Mouse (Mus musculus) MEL (cell line): Measurements from ENCODE around the gene Tjp1.

ENCODE experiments used
- CTCF ChIP-seq, 3 experiments: IDR thresholded peaks in 2 of 3; conservative IDR thresholded peaks in 1 of 3; 2 replicates each; pipeline ENCODE4 v1.5.1; 2011 to 2012; ENCODE audit warnings: low read length in 3 of 3, low read depth in 2 of 3, mild to moderate bottlenecking in 2 of 3, improper control_type of control experiment in 1 of 3, inconsistent platforms in 1 of 3, mixed read lengths in 1 of 3, moderate library complexity in 1 of 3; ENCODE audit not compliant: control insufficient read depth in 1 of 3, insufficient read depth in 1 of 3, poor library complexity in 1 of 3, severe bottlenecking in 1 of 3
- EP300 ChIP-seq, 2 experiments: IDR thresholded peaks; 2 replicates each; pipeline ENCODE4 v1.6.1; 2011; ENCODE audit warnings: improper control_type of control experiment in 2 of 2, low read length in 2 of 2, low read depth in 1 of 2, mild to moderate bottlenecking in 1 of 2
- HCFC1 ChIP-seq: IDR thresholded peaks from 2 replicates; pipeline ENCODE4 v1.6.1; 2012; ENCODE audit warnings: low read depth, mild to moderate bottlenecking, inconsistent platforms, low read length, improper control_type of control experiment, moderate library complexity
- MAFK ChIP-seq: IDR thresholded peaks from 2 replicates; pipeline ENCODE4 v1.6.1; 2011; ENCODE audit warnings: low read depth, mild to moderate bottlenecking, low read length, improper control_type of control experiment, borderline replicate concordance
- MEF2A ChIP-seq: IDR thresholded peaks from 2 replicates; pipeline ENCODE4 v1.6.1; 2014; ENCODE audit warnings: low read depth, mild to moderate bottlenecking, inconsistent platforms, low read length, improper control_type of control experiment; ENCODE audit not compliant: poor library complexity, insufficient replicate concordance, severe bottlenecking; ENCODE audit errors: extremely low read depth
- MYC ChIP-seq: IDR thresholded peaks from 2 replicates; pipeline ENCODE4 v1.6.1; 2011; ENCODE audit warnings: low read depth, mild to moderate bottlenecking, low read length, improper control_type of control experiment, moderate library complexity
- POLR2A ChIP-seq, 2 experiments: IDR thresholded peaks; 2 replicates each; pipeline ENCODE4 v1.6.1; 2011 to 2012; ENCODE audit warnings: low read length in 2 of 2, mild to moderate bottlenecking in 2 of 2, control low read depth in 1 of 2, improper control_type of control experiment in 1 of 2, low read depth in 1 of 2, moderate library complexity in 1 of 2; ENCODE audit not compliant: control insufficient read depth in 1 of 2, insufficient read depth in 1 of 2, poor library complexity in 1 of 2
- POLR2AphosphoS2 ChIP-seq: IDR thresholded peaks from 2 replicates; pipeline ENCODE4 v1.6.1; 2011; ENCODE audit warnings: low read length, improper control_type of control experiment
- RAD21 ChIP-seq: IDR thresholded peaks from 2 replicates; pipeline ENCODE4 v1.6.1; 2011; ENCODE audit warnings: mild to moderate bottlenecking, low read depth, low read length, improper control_type of control experiment
- TAL1 ChIP-seq: IDR thresholded peaks from 2 replicates; pipeline ENCODE4 v1.6.1; 2012; ENCODE audit warnings: mild to moderate bottlenecking, inconsistent platforms, low read length, moderate library complexity, mixed read lengths
- USF1 ChIP-seq: IDR thresholded peaks from 2 replicates; pipeline ENCODE4 v1.6.1; 2014; ENCODE audit warnings: low read depth, mild to moderate bottlenecking, inconsistent platforms, low read length, improper control_type of control experiment, moderate library complexity
- ZNF384 ChIP-seq: IDR thresholded peaks from 2 replicates; pipeline ENCODE4 v1.6.1; 2012; ENCODE audit warnings: low read depth, mild to moderate bottlenecking, inconsistent platforms, low read length, improper control_type of control experiment

DNA sequence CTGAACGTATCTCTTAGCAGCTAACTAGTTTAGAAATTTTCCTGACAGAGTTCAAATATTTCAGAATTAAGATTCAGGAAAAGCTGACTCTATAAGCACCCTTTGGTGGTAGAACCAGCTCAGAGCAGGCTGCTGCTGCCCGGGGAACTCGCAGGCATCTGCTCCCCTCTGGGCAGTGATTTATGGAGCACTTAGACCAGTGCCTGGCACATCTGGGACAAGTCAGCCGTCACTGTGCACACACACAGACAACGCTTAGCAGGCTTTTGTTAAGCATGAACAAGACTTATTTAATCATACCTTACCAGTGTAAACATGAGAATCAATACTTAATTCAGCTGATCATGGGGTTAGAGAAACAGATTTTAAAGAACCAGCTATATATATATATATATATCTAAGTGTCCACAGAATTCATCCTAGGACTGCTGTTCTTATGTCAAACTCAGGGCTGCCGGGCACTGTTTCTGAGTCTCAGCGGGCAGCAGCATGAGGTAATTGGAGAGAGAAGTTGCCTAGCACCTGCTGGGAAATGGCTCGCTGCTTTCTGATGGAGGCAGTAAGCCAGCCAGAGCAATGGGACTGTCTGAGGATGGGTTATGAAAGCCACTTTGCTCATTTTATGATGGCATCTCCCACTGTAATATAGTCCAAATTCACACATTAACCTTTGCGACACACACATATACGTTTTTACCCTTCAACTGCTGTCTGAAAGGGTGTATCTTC, 14.0 kb downstream of the Tjp1 start:
- no peak for TF ChIP-seq MEF2A
- no peak for TF ChIP-seq CTCF (IDR thresholded peaks at IDR 0.05 in 2 of 3, conservative IDR thresholded peaks at IDR 0.05 in 1 of 3; ENCODE audit: control insufficient read depth in 1 of 3, insufficient read depth in 1 of 3, low read depth in 2 of 3, low read length in 3 of 3, poor library complexity in 1 of 3, severe bottlenecking in 1 of 3)
- no peak for TF ChIP-seq ZNF384
- TF ChIP-seq HCFC1, result no peak
- no peak for TF ChIP-seq RAD21
- TF ChIP-seq MYC, result no peak
- TF ChIP-seq POLR2AphosphoS2, result no peak
- no peak for TF ChIP-seq TAL1
- TF ChIP-seq MAFK, result no peak
- TF ChIP-seq EP300 (IDR thresholded peaks at IDR 0.05; ENCODE audit: low read depth in 1 of 2, low read length in 2 of 2), result no peak
- TF ChIP-seq USF1, result no peak
- no peak for TF ChIP-seq POLR2A (IDR thresholded peaks at IDR 0.05; ENCODE audit: control insufficient read depth in 1 of 2, insufficient read depth in 1 of 2, low read depth in 1 of 2, low read length in 2 of 2, poor library complexity in 1 of 2)
